Mouse (Mus musculus) megakaryocyte progenitor cell, adult 5-6 weeks (primary cell): ENCODE results near the gene Fosb. TPM values are rescaled to one million over a fixed set of nuclear protein-coding genes. Genes with fewer than 3 reads are reported as not detected.

Source experiments
- ATAC-seq: replicated peaks from 2 replicates; pipeline ENCODE4 v1.8.0; 2016; ENCODE audit warnings: mild to moderate bottlenecking, moderate TSS enrichment, inconsistent platforms; ENCODE audit not compliant: poor library complexity
- total RNA-seq, 2 experiments: library from RNA; stranded (forward) in 1 of 2; stranded (reverse) in 1 of 2; fragments of 157-497, 149-512 nt in 1 of 2; fragments of 200-1000 nt in 1 of 2; gene quantifications; 2 replicates each; pipeline versions ENCODE4 v1.2.3 to v1.2.4; 2015 to 2017

The Fosb gene
- total RNA-seq, 2 experiments from 2014 or later, result 13.2 to 18.2 TPM

DNA sequence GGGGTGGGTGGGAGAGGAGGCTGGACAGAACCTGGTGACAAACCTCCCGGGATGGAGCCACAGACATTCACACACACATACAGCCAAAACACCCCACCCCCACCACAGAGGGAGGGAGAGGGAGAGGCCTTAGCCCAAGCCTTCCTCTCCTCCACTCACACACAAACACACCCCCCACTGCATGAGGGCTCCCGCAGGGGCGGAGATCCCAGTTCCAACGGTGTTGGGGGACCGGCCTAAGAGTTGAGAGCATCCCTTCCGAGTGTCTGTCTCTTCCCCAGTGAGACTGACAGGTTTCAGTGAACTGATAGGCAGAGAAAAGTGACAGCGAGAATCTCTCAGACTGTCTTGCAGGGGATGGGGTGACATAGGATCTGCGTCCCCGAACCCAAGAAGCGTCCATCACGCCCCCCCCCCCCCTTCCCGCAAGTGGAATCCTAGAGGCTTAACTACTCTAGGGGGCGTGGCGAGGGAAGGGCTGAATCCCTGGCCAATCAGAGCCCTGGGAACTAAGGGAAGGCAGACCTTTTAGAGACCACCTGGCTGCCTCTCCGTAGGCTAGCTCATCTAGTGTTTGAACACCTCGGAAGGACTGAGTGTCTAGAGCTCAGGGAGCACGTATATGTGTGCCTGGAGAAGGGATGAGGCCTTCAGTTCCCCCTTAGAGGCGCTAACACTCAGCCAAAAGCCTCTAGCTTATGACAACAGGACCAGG is 2.0 kb downstream of the Fosb start:
- peak; percentile 15 for ATAC-seq

- no peak for ATAC-seq
Observed at GRCm38 (mm10) chr7:19306819-19307738, 2.8 kb downstream of the Fosb start.

DNA sequence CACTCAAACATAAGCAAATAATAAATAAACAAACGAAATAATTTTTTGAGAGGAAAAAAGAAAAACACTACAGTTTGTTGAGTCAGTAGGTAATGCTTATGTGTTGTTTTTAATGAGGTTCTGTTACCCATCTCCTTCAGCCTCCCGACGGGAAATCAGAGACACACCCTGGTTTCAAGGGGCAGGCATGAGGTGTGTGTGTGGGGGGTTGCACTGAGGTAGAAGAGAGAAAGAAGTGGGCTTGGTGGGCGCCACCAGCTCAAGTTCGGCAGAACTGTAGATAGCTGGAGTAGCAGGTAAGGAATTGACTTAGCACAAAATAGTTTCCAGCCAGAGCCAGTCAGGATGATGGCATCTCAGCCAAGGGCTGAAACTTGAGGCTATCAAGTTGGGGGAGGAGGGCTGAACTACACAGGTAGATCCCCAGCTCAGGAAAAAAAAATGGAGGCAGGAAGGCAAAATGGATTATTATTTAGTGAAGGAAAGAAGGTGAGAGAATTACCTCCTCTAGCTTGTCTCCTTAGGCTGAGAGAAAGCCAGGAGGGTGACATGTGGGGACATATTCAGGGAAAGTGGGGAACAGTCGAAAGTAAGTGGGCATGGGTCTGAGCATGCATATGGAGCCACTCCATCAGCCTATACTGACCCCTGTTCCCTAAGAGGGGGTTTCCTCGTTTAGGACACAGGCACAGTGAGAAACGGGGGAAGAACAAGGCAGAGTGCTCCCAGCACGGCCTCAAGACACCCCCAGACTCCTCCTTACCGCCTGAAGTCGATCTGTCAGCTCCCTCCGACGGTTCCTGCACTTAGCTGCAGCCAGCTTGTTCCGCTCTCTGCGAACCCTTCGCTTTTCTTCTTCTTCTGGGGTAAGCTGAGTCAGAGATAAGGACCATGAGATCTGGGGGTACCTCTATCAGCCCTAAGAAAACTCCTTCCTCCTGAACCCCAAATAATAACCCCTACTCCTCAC is 3.8 kb downstream of the Fosb start:
- no peak for ATAC-seq

DNA sequence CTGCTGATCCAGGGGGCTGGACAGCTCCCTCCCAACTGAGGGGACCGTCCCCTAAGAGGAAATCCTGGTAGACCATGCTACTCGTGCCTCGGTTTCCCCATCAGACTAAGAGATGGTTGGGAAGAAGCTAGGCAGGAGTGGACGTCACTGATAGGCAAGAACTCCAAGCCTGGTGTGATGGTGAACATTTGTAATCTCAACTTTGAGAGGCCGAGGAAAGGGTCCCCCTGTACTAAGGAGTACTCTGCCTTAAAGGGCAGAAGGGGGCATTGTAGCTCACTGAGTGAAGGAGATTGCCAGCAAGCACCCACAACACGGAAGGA is 4.5 kb downstream of the Fosb start:
- ATAC-seq, result no peak

DNA sequence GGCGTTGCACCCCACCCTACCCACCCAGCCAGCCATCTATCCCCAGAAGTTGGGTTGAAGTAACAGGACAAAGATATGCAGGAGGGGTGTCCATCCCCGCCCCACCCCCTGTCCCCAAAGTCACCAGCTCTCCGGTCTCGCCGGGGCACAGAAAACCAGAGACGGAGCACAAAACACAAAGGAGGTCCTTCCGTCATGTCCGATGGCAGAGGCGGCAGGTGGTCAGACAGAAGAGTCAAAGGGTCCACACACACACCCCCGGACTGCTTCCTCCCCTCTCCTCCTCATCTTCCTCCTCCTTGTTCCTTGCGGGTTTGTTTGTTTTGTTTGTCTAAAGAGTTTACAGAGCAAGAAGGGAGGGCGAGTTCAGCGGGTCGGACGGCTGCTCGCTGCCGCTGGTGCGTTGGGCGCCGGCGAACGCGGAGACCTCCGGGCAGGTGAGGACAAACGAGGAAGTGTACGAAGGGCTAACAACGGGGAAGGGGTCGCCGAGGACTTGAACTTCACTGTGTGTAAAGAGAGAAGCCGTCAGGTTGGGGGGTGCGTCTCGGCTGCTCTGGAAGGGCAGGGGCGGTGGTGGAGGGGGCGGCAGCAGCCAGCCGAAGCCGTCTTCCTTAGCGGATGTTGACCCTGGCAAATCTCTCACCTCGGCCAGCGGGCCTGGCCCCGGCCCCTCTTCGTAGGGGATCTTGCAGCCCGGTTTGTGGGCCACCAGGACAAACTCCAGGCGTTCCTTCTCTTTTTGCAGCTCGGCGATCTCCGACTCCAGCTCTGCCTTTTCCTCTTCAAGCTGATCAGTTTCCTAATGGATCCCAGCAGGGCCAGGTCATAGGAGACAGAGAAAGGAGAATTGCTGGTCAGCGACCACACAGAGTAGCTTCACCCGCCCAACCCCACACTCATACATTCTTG is 5.1 kb downstream of the Fosb start:
- ATAC-seq, result no peak

DNA sequence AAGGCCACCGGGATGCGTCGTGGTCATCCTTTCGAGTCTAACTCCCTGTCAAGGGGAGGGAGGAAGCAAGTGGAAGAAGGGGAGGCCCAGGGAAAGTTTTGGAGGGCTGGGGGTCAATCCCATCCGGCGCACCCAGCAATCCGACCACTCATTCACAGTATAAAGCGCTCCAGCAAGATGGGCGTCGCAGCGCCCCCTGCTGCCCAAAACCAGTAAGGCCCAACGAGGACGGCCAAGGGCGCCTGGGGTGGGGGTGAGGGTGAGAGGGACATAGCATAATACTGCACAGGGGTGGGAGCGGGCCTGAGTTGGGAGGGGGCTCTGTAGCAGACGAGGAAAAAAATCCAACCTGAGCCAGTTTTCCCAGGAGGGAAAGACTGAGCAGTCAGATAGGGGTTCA is 6.1 kb downstream of the Fosb start:
- peak; percentile 41 for ATAC-seq

DNA sequence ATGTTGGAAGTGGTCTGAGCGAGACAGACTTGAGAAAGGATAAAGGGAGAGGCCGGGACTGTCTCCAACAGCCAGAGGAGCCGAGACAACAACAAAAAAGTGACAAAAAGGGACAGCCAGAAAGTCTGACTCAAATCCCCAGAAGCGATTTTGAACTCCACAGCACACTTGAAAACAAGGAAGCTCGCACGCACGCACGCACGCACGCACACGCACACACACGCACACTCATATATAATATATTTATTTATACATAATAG is 6.9 kb downstream of the Fosb start:
- ATAC-seq, result no peak

- no peak for ATAC-seq
Observed at GRCm38 (mm10) chr7:19302264-19303045, 7.4 kb downstream of the Fosb start.

- no peak for ATAC-seq
Observed at GRCm38 (mm10) chr7:19301461-19302263, 8.2 kb downstream of the Fosb start.

DNA sequence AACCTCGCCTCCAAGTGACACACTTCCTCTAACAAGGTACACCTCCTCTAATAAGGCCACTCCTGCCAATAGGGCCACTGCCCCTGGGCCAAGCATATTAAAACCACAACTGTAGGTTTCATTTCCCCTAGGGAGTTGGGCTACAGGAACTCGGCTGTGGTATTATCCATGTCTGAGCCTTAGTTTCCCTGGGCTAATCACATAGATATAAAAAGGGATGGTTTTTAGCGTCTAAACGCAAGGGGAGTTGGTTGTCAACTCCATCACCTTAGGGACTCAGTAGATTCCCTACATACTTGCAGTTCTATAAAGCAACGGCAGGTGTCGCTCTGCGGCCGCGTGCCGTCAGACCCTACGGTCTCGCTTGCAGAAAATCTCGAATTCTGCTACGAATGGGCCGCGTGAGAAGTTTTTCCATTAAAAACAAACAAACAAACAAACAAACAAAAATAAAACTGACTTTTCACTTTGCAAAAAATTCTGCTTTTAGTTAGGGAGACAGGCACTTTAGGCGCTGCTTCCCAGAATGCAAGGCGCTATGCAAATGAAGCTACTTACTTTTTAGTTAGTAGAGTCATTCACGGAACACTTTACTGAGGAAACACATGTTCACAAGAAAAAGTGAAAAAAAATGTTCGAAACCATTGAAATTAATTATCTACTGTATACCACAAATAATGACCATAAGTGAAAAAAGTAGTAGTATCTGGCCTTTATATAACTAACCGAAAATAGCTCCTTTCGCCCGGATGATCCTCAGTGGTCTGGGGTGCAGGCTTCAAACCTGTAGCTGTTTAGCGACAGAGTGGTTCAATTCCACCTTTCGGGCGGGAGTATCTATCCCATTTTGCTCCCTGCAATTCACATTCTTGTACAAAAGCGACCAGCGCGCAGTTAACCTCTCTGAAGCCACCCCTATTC is 9.1 kb downstream of the Fosb start:
- ATAC-seq, result peak; percentile 67

DNA sequence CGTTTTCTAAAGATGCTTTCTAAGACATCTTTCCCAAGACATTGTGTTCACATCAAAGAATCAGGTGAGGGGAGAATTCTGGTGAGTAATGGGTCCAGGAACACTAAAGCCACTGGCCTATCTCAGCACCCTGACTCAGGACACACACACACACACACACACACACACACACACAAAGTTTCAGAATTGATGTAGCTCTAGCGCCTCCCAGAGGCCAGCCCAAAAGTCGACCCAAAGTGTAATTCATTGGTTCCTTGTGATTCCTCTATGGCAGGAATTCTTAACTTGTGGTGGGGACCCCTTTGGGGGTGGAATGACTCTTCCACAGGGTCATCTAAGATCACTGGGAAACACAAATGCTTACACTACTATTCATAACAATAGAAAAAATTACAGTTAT is 10.7 kb downstream of the Fosb start:
- peak; percentile 40 for ATAC-seq

- no peak for ATAC-seq
Observed at GRCm38 (mm10) chr7:19297794-19298193, 12.1 kb downstream of the Fosb start.

DNA sequence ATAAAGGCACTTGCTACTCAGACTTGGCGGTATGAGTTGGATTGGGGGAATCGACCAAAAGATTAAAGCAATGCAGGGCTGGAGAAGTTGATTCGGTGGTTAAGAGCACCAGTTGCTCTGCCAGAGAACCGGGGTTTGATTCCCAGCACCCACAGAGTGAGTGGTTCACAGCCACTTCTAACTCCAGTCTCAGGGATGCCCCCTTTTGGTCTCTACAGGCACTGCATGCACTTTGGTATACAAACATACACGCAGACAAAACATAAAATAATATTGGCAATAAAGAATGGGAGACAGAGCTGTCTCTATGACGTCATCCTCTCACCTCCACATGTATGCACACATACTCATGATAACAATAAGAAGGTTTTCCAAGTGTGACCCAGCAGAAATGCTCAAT is 12.8 kb downstream of the Fosb start:
- ATAC-seq, result no peak

GRCm38 (mm10) chr7:19295503-19296185 is 14.2 kb downstream of the Fosb start:
- peak; percentile 92 for ATAC-seq

DNA sequence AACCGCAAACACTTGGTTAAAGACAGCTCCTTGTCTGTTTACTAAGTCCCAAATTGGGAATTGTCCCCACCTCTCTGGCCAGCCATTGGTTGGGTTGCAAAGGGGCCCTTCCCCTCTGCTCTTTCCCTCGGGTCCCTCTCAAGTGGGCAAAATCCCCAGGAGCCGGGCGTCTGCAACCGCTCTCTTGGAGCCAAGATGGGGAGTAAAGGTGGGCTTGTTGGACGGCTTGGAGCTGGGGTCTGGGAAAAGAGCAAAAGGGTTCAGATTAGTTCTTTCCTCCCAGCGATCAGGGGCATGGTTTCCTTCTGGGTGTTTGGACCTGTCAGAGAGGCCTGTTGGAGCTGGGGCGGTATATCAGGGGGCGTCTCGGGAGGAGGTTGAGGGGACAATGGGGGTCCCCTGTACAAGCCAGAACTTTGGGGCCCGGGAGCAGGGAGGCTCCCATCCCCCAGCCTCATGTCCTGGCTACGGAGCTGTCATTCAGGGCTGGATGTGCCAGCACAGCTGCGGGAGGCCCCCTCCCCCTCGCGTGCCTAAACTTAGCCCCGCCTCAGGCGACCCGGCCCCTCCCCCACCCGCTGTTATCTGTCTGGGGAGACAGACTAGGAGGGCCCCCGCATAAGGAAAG is 18.8 kb downstream of the Fosb start:
- 0 out of 2 replicates have a peak, but pooled peaks have one; percentile 28 for ATAC-seq

DNA sequence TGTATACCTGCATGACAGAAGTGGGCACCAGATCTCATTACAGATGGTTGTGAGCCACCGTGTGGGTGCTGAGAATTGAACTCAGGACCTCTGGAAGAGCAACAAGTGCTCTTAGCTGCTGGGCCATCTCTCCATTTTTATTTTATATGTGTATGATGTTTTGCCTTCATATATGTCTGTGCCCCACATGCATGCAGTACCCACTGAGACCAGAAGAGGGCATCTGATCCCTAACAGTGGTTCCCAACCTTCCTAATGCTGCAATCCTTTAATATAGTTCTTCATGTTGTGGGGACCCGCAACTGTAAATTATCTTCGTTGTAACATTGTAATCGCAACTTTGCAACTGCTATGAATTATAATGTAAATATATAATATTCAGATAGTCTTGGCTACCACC is 25.1 kb downstream of the Fosb start:
- ATAC-seq, result peak; percentile 49

DNA sequence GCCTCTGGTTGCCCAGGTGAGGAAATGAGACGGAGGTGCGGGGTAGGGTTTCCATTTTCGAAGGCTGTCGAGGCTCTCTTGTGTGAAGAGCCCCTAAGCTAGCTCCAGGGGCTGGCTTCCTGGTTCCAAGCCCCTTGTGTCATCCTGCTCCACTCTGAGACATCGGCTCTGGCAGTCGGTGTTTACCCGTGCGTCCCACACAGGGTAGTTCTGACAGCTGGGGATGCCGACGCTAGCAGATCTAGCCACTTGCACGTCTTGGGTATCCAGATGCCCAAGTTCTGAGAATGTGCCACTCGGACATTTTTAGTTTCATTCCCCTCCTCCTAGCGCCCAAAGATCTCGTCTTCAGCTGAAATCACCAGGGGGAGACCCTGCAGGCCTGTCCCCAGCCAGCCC is 26.4 kb downstream of the Fosb start:
- no peak for ATAC-seq
